Mouse (Mus musculus): Measurements from ENCODE around the gene Luzp1.

GRCm38 (mm10) chr4:136581885-136582284, 112.3 kb downstream of the Luzp1 start:
- TF ChIP-seq CTCF (IDR thresholded peaks at IDR 0.05; ENCODE audit: low read depth): no peak
- TF ChIP-seq EP300 (IDR thresholded peaks at IDR 0.05; ENCODE audit: low read depth): no peak
